Mouse (Mus musculus) inflammation-experienced regulatory T-cells (primary cell): ENCODE results near the gene Praf2. TPM values are rescaled to one million over a fixed set of nuclear protein-coding genes. Genes with fewer than 3 reads are reported as not detected.

Experiments used
- polyA plus RNA-seq, 2 experiments: library from polyadenylated mRNA; unstranded; fragments of 100-300 nt; shearing (Covaris generic); gene quantifications; one replicate each; pipeline ENCODE4 v1.2.1; 2017

The Praf2 gene
- 10 to 100 TPM; 36.2 to 40.3 TPM for polyA plus RNA-seq

DNA sequence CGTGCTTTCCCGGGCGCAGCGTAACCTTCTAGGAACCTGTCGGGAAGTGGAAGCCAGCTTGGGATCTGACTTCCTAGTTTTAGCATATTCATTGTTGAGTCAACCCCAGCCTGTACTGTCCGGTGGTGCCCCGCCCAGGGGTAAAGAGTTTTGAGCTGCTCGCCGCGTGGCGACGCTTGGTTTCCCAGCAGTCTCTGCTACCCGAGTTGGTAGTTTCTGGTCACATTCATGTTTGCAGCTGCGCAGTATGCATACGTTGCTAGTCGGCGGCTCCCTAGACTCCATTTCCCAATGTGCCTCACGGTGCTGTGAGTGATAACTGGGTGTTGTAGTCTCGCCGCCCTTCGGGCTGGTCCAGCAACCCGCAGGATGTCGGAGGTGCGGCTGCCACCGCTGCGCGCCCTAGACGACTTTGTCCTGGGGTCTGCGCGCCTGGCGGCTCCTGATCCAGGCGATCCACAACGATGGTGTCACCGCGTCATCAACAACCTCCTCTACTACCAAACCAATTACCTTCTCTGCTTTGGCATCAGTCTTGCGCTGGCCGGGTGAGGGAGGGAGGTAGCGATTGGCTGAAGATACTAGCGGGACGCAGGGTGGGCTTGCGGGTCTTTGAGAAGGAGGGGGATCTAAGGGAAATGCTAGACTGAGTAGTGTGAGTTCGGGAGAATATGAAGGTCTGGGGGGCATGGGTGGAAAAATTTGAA, at the start of gene Praf2:
TSS of gene Praf2 (plus strand) at position 225 of the 707 bp plus-strand sequence.

DNA sequence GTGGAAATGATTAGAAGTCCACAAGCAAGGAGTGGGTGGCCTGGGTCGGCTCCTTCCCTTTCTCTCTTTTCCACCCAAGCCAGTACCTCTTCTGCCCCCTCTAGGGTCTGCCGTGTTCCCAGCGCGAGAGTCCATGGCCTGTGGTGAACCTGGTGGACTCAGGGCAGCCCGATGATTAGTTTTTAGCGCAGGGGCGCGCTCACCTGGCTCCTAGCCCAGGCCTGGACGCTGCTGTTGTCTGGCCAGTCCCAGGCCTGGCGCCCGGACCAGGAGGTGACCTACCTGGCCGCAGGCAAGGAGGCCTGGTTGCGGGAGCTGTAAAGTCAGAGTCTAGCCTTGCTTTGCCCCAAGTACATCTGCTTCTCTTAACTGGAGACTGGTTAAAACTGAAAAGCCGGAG, 47.4 kb upstream of the Praf2 start, which contains the start of gene Magix:
TSS of gene Magix (minus strand) at position 388 of the 400 bp plus-strand sequence.

DNA sequence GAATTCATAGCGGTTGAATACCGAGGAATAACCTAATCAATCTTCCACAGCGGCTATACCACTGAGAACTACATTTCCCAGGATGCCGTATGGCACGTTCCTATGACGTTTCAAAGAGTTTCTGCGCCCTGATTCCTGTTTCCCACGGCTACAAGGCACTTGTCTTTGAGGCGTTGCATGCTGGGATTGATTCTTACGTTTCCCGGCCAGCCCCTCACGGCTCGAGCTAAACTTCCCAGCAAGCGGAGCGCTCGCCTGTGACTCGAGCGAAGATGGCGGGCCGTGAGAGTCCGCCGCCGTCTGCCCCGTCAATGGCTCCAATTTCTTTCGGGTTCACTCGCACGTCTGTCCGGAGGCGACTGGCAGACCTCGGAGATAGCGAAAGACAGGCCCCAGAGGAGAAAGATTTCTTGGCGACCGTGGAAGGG, 31.3 kb upstream of the Praf2 start, which contains the start of gene Gpkow:
TSS of gene Gpkow (plus strand) at position 178 of the 428 bp plus-strand sequence.

DNA sequence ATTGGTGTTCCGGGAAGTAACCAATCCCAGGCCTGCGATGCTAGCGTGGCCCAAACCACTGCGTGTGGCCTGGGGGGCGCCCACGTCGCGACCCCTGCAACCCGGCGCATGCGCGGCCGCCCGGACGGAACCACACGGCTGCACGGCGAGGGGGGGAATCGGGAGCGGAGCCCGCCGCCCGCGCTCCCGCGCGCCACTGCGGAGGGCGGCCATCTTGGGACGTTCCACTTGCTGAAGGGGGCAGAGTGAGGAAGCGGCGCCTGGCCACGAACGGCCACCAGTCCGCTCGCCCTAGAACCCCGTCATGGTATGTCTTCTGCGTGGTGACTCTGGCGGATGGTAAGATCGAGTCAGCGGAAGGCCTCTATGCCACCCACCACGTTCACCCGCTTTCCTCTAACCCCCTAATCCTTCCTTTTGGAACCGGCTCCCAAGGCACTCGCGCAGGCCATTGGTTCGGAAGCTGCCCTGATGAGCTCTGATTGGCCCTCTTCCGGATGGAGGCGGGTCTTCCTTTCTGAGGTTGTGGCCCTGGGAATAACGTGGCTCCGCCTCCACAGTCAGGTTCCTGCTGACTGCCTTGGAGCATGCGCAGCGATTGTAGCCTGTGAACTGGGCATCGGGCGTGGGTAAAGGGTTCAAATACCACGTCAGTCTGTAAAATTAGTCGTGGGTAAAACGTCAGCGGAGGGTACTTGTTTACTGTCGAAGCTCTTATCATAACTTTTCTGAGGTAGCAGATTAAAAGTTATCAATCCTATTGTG, 13.9 kb upstream of the Praf2 start, which contains the start of gene Wdr45:
TSS of gene Wdr45 (plus strand) at position 199 of the 765 bp plus-strand sequence.

DNA sequence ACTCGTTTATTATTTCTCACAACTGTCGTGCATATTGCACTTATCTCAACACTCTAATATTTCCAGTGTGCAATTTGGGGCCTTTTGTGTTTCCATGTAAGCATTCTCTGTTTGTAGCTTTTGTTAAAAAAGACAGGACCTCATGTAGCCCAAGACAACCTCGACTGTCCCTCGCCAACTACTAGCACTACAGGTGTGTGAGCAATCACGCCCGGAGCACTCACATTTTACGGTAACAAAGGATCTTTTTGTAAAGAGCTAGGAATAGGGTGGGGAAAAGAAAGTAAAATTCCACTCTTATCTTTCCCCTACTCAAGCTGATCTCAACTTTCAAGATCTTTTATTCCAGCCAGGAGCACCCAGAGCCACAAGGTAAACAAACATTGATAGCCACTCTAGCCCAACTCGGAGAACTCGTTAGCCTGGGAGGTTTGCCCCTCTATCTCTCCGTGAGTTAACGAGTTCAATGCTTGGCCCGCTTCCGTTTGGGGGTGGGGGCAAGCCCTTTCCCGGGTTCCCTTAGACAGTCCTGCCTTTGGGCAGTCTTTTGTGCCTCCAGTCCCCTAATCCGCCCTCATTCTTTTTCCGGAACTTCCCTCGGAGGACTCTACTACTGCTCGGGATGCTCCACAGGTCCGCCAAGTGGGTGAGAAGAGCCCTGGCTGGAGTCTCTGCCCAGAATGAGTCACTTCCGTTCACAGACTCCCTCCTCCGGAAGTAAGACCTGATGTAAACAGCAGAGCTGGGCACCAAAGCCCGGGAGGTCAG, 6.5 kb upstream of the Praf2 start, which contains the start of gene Gm45208:
TSS of gene Gm45208 (plus strand) at position 732 of the 768 bp plus-strand sequence.

DNA sequence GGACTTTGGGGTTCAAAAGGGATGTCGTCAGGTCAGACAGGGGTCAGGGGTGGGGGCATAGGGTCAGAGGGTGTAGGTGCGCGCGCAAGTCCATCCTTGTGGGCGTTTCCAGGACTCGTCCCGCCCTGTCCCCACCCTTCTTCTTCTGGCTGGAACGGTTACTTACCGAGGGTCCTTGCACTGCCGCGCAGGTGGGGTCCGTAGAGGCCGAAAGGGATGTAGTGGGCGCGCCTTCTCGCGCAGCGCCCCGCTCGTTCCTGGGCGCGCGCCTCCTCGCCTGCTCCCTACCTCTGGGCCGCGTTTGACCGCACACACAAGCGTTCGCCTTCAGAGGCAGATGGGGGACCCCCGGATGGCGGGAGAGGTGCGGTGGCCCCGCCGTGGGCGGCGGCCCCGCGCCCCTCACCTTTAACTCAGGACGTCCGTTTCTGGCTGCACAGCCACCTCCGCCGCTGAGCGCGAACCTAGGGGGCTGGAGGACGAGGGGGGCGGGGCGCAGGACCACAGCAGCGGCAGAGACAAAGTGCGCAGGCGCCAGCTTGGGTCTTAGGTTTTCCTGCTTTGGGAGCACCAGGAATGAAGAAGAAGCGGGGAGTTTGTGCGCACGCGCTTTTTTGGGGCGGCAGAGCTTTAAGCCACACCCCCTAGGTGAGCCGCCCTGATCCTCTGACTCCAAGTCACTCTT, 22.3 kb downstream of the Praf2 start, which contains the start of gene Ccdc120:
TSS of gene Ccdc120 (minus strand) at position 474 of the 685 bp plus-strand sequence.

DNA sequence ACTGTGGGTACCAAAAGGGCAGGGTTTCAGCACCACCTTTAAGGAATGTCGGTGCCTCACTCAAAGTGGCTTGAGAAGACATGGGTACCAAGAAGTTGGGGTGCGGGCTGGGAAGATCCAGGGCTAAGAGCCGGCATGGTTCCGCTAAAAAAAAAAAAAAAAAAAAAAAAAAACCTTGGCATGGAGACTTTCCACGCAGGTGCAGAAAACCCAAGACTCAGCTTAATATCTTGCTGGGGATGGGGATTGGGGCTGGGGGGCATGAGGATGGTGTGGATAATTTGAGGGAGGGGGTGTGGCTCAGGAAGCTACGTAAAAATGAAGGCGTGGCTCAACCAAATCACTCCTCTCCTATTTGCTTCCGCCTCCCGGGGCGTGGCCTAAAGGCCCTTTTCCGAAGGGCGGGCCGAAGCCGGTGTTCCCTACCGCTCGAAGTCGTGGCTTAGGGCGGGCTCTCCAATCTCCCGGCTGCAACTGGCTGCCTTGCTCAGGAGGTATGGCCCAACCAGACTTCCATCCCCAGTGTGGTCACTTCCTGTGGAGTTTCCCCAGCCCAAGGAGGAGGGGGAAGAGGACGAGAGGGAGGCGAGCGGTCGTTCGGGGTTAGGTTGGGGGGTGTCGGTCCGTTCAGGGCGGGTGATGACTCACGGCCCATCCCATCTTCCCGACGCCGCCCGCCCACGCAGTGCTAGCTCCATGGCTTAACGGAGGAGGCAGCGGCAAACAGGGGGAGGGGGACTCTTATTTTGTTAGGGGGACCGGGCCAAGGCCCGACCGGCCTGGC, 34.1 kb downstream of the Praf2 start, which contains the start of gene Tfe3:
TSS of gene Tfe3 (plus strand) at position 424 of the 784 bp plus-strand sequence.

Other genes starting within 250 kb of the Praf2 start
- 100 to 1,000 TPM; 107 to 116 TPM for gene Foxp3, start 154.8 kb upstream of the Praf2 start, polyA plus RNA-seq
- 10 to 100 TPM; 18.9 to 19.4 TPM for gene Ppp1r3f, start 154.2 kb upstream of the Praf2 start, polyA plus RNA-seq
- gene Ccdc22, start 122.9 kb upstream of the Praf2 start, polyA plus RNA-seq, result 10 to 100 TPM; 26.9 to 33.1 TPM
- gene Cacna1f, start 121.4 kb upstream of the Praf2 start, polyA plus RNA-seq, result under 1 TPM; 0.43 to 0.66 TPM
- 10 to 100 TPM; 11.7 to 11.9 TPM for gene Syp, start 90.0 kb upstream of the Praf2 start, polyA plus RNA-seq
- gene Prickle3, start 71.2 kb upstream of the Praf2 start, polyA plus RNA-seq, result 10 to 100 TPM; 28.9 to 30.0 TPM
- gene Plp2, start 57.0 kb upstream of the Praf2 start, polyA plus RNA-seq, result 10 to 100 TPM; 89.2 to 98.4 TPM
- not detected for gene Magix, start 47.2 kb upstream of the Praf2 start, polyA plus RNA-seq
- gene Gpkow, start 31.3 kb upstream of the Praf2 start, polyA plus RNA-seq, result 10 to 100 TPM; 52.1 to 78.0 TPM
- 10 to 100 TPM; 75.7 to 78.1 TPM for gene Wdr45, start 14.1 kb upstream of the Praf2 start, polyA plus RNA-seq
- gene Gm45208, start 6.2 kb upstream of the Praf2 start, polyA plus RNA-seq, result not detected
- gene Ccdc120, start 22.5 kb downstream of the Praf2 start, polyA plus RNA-seq, result under 1 TPM; 0.11 to 0.55 TPM
- gene Tfe3, start 34.1 kb downstream of the Praf2 start, polyA plus RNA-seq, result 10 to 100 TPM; 30.6 to 35.2 TPM
- 10 to 100 TPM; 95.0 to 98.3 TPM for gene Gripap1, start 61.3 kb downstream of the Praf2 start, polyA plus RNA-seq
- gene Kcnd1, start 93.8 kb downstream of the Praf2 start, polyA plus RNA-seq, result 1 to 10 TPM in 1 of 2 experiments, under 1 TPM in 1; 0.69 to 2.4 TPM
- gene Otud5, start 112.9 kb downstream of the Praf2 start, polyA plus RNA-seq, result 100 to 1,000 TPM; 196 to 198 TPM
- gene Pim2, start 149.8 kb downstream of the Praf2 start, polyA plus RNA-seq, result 10 to 100 TPM; 51.7 to 86.2 TPM
- gene Slc35a2, start 155.6 kb downstream of the Praf2 start, polyA plus RNA-seq, result 10 to 100 TPM; 39.3 to 39.5 TPM
- gene Pqbp1, start 170.8 kb downstream of the Praf2 start, polyA plus RNA-seq, result 100 to 1,000 TPM; 144 to 146 TPM
- 100 to 1,000 TPM; 130 to 136 TPM for gene Timm17b, start 170.9 kb downstream of the Praf2 start, polyA plus RNA-seq
- gene Gm10491, start 179.4 kb downstream of the Praf2 start, polyA plus RNA-seq, result not detected
- not detected for gene Gm10490, start 181.1 kb downstream of the Praf2 start, polyA plus RNA-seq
- gene Pcsk1n, start 191.4 kb downstream of the Praf2 start, polyA plus RNA-seq, result under 1 TPM in 1 of 2 experiments, not detected in 1; 0.38 TPM
- under 1 TPM in 1 of 2 experiments, not detected in 1; 0.44 TPM for gene Eras, start 200.2 kb downstream of the Praf2 start, polyA plus RNA-seq
- gene Hdac6, start 219.4 kb downstream of the Praf2 start, polyA plus RNA-seq, result 10 to 100 TPM; 13.0 to 14.0 TPM
- 10 to 100 TPM; 25.9 to 28.4 TPM for gene Gata1, start 249.6 kb downstream of the Praf2 start, polyA plus RNA-seq